Mouse (Mus musculus) heart, postnatal 0 days (tissue): ENCODE measurements around the gene Slc37a2.

Experiments used
- CTCF ChIP-seq: IDR thresholded peaks from 2 replicates; pipeline ENCODE4 v1.5.1; 2016; ENCODE audit warnings: antibody characterized with exemption, control low read depth, low read depth
- EP300 ChIP-seq: IDR thresholded peaks from 2 replicates; pipeline ENCODE4 v1.6.1; 2016; ENCODE audit warnings: antibody characterized with exemption, low read depth

DNA sequence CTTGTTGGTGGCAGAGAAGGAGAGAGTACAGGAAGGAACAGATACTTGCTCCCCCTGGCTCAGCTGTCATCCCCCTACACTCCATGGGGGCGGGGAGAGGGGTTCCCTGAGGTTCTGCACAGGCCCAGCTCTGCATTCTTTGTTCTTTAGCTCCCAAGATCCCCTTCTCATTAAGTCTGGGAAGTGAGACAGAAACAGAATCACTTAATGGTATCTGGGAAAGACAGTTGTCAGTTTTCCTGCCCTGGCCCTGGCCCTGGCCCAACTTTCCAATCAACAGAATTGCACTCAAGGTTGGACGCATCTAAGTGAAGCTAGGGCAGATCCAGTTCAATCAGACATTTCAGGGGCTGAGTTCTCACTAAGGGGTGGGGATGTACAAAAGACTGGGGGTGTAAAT, 72.4 kb downstream of the Slc37a2 start:
- TF ChIP-seq CTCF (no peak), EP300 (no peak)
